8 mouse cellular contexts compared by ENCODE assay signal in genomic region chr6:136742352-136743118, GRCm38 (mm10). TPM values are rescaled to one million over a fixed set of nuclear protein-coding genes. Genes with fewer than 3 reads are reported as not detected.
DNase-seq lines count a peak whose midpoint lies in the region.

No protein-coding gene starts in this region.

- DNase-seq in R1 (ENCODE audit: low read depth, low spot score): peak; percentile 92
- peak; percentile 91 to 93 for DNase-seq in cerebellum, postnatal 14 days
- peak; percentile 83 to 89 for DNase-seq in frontal cortex, postnatal 25 days (ENCODE audit: low spot score in 2 of 2)
- DNase-seq in hindlimb bud, embryonic 11.5 days (ENCODE audit: extremely low spot score, low read depth, low spot score): peak; percentile 95
- DNase-seq in left cerebral cortex, adult 18-20 months (ENCODE audit: low spot score in 2 of 2): peak; percentile 86 to 91
- peak; percentile 96 for DNase-seq in lung, postnatal 36 days
- peak; percentile 88 for DNase-seq in retina, postnatal 1 day
- DNase-seq in urinary bladder, adult 18-20 months (ENCODE audit: low spot score in 2 of 2): peak; percentile 59 to 71

RNA-seq across cellular contexts. Expression of gene Gucy2c, which starts 39.0 kb away (rescaled TPM):
- total RNA-seq in left cerebral cortex, adult 18-20 months (2021): under 1 TPM; 0.26 to 0.47 TPM

Comparison
In these comparisons a context has a peak if more than half of its experiments do, and no peak if none do; other contexts are left out.
1. Peak in every context shown above with its lines: DNase-seq.